Mouse (Mus musculus) T-cell, adult 2 months (primary cell): Measurements from ENCODE around the gene Bmpr1a.
"Not testable (repeated sequence)": the region's sequence is repeated elsewhere in the genome, so short reads cannot be mapped to it uniquely, and the experiment has no call there.

Experiments used
- DNase-seq: peaks from one replicate; pipeline ENCODE4 v3.0.0; 2022; ENCODE audit warnings: low spot score

Gene Bmpr1a

DNA sequence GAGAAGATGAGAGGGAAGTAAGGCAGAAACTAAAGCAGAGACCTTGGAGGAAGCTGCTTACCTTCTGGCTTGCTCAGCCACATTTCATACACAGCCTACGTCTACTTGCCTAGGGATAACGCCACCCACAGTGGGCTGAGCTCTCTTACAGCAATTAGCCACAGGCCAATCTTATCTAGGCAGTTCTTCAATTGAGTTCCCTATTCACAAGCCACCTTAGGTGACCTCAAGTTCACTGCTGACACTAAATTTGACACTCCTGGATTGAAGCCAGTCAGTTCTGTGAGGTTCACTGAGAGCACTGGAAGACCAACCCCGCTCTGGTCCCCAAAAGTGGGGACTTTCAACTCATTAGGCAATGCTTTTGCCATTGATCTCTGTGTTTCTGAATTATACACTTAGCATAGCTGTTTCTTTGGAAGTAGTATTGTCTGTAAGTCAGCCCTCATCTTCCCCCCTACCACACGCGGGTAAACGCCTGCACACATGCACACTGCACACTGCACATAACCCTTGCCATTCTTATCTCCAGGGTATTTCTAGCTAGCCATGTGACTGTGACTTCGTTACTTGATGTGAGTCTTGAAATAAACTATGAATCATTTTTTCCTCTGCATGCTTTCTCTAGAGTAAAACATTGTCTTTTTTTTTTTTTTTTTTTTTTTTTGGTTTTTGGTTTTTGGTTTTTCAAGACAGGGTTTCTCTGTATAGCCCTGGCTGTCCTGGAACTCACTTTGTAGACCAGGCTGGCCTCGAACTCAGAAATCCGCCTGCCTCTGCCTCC lies 120.0 kb downstream of the Bmpr1a start:
- no peak for DNase-seq

DNA sequence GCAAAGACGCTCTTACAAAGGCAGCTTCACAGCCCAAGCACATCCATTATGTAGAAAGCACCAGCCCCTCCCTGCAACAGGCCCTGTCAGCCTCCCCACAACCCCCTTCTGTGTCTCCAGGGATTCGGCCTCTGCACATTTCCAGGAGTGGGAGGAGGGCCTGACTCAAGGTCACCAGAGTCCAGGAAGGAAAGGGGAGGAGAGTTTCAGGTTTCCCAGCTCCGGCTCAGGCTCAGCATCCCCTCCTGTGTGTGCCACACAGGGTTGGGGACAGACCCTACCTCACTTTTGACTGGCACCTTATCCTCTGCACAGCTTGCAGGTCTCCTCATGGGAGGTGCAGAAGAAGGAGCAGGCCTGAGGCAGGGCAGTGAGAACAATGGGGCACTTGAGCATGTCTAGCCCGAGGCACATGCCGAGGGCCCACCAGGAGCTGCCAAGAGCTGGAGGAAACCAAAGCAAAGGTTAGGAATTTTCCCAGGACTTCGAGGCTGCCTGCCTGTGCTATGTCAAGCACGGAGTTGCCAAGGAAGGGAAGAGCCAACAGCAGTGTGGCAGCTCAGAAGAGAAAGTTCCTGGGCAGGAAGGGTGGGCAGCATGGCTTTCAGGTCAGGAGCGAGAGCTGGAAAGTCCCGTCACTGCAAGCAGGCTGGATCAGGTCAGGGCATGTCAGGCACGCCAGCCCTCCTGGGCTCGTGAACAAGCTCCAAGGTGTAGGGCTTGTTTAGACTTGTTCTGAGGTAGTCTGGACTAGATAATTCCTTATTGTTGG lies 124.4 kb downstream of the Bmpr1a start:
- DNase-seq = no peak

DNA sequence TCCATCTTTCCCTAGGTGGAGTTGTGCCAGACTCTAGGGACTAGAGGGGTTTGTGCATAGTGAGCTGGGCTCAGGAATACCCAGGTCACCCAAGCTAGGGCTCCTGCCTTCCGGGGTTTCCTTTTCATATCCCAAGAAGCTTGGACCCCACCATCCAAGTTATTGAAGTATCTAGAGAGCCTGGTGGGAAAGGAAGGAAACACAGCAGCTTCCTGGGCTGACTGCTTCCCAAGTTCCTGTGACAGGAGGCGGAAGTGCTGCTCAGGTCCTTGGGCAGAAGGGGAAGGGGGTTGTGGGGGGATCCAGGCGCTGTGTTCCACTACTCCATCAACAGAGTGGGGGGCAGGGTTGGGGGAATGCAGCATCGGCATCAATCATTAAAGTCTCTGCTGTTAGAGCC lies 126.0 kb downstream of the Bmpr1a start:
- DNase-seq = no peak

DNA sequence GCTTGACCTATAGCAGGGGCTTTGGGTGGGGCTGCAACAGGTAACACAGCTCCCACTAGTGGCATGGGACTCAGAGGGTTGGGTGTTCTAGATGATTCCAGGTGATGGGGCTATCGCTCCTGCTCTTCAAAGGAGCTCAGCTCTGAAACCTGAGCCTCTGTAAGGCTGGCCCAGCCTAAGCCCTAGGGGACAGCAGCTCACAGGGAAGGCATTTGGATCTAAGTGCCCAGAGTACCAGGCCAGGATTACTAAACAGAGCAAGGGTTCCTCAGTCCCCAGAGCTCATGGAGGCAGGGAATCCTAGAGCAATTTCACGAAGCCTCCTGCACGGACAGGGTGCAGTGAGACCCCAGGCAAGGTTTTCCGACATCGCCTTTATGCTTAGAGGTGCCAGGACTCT lies 127.2 kb downstream of the Bmpr1a start:
- DNase-seq = no peak

DNA sequence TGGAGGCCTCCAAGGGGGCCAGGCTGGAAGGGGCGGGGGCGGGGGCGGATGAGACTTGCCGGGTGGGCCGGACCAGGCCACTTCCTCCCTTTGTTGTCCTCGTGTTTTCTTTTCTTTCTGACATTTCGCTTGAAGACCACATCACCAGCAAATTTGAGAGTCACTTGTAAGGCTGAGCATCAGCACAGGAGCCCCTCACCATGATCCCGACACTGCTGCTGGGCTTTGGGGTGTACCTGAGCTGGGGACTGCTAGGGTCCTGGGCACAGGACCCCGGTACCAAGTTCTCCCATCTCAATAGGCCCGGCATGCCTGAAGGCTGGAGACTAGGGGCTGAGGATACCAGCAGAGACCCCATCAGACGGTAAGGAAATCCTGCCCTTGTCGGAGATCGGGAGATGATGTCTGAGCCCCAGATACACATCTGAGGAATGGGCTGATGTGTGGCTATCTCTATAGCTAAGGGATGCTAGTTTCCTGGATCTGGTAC lies 127.7 kb downstream of the Bmpr1a start, which contains the start of gene Mmrn2:
Gene Mmrn2 (plus strand): TSS at position 51 of the 490 bp plus-strand sequence.
- no peak for DNase-seq

DNA sequence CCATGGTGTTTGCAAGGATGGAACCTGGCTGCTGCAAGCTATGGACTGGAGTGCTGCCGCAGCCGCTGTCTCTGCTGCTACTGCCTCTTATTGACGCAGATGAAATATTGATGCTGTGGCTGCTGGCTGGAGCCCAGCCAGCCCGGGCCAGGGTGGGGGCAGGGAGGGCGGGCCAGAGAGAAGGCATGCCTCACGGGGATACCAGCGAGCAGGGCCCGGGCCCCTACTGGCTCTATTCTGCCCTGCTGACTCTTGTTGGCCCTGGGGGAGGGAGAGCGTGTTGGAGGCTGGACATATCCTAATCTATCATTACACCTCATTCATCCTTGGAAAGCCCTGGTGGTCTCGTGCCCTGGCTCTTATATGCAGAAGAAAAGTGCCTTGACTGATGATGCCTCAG lies 128.6 kb downstream of the Bmpr1a start, which contains the start of gene Sncg:
Gene Sncg (minus strand): TSS at position 213 of the 400 bp plus-strand sequence.
- DNase-seq = no peak

DNA sequence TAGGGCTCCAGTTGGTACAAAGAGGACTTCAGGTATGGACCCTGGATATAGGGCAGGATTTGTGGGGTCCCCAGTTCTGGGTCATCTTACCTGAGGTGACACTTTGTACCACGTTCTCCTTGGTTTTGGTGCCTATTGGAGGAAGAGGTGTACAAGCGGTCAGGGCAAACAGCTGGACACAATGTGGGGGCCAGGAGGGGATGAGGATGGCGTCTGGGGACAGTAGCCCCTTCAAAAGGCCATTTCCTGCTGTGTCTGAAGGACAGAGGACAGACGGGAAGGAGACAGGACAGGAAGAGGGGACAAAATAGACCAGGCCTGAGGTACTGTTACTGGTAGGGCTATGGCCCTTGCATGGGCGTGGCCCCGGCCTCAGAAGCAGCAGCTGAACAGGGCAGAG lies 129.6 kb downstream of the Bmpr1a start:
- DNase-seq = no peak

DNA sequence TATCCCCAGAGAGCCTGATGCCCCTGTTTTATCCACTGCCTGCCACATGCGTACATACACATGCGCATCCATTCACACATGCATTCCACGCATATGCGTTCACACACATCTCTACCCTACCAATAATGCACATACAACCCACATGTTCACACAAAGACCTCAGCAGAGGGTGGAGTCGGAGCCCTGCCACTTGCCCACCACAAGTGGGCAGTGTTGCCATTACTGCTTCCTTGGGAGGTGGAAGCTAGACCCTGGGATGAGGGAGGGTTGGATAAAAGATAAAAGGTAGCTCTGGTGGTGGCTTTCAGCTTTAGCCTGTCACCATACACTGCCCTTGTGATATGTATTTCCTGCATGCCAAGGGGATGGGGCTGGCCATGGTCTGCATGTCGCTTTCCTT lies 130.5 kb downstream of the Bmpr1a start:
- DNase-seq = no peak

DNA sequence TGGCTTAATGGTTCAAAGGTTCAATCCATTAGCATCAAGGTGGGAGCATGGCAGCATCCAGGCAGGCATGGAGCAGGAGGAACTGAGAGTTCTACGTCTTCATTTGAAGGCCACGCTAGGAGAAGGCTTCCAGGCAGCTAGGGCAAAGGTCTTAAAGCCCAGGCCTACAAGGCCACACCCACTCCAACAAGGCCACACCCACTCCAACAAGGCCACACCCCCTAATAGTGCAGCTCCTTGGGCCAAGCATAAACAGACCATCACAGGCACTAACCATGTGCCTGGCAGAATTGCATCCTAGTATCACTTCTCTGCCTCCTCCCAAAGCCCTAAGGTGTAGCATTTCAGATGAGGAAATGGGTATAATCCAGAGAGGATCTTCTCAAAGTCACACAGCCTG lies 131.4 kb downstream of the Bmpr1a start:
- no peak for DNase-seq

DNA sequence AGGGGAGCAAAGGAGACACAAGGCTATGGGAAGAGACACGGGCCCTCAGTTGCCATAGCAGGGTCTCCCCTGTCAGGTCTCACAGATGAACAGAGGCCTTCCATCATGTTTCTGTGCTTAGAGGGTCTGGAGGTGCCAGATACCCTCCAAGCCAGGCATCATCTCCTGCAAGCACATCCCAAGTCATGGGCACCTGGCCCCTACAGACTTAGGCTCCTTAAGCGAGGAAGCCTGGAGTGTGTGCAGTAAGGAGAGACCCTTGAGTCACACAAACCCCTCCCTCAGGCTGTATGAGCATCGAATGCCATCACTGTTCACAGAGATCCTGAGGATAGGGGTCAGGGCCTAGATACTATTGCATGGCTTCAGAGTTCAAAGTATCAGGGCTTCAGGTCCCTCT lies 132.2 kb downstream of the Bmpr1a start:
- DNase-seq = no peak

DNA sequence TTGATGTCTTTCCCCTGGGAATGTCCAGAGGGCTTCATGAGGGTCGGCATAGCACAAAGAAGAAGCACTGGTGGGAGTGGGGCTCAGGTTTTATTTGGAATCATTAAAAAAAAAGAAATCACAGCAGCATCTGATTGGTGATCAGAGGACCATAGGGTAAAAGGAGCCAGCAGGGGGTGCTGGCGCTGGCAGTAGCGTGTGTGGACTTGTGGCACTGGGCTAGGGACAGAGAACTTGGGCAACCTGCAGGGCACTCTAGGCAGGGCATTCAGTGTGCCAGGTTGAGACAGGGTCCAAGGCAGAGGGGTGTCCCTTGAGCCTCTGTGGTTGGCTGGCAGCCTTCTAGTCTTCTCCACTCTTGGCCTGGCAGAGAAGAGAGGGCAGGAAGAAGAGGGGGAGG lies 132.9 kb downstream of the Bmpr1a start:
- no peak for DNase-seq

DNA sequence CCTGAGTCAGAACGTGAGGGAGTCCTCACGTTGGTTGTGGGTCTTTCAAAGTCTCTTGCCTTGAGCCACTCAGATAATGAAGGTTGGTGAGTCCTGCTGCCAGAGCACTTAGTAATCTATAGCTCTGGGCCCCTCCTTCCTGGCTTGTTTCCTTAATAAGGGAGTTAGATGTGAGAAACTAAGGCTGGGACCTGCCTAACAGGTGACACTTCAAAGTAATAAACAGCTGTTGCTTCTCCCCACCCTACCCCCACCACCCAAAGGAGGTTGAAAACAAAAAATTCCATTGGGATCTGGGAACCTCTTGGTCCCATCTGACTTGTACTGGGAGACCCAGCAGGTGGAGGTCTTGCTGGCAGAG lies 138.0 kb downstream of the Bmpr1a start:
- no peak for DNase-seq

DNA sequence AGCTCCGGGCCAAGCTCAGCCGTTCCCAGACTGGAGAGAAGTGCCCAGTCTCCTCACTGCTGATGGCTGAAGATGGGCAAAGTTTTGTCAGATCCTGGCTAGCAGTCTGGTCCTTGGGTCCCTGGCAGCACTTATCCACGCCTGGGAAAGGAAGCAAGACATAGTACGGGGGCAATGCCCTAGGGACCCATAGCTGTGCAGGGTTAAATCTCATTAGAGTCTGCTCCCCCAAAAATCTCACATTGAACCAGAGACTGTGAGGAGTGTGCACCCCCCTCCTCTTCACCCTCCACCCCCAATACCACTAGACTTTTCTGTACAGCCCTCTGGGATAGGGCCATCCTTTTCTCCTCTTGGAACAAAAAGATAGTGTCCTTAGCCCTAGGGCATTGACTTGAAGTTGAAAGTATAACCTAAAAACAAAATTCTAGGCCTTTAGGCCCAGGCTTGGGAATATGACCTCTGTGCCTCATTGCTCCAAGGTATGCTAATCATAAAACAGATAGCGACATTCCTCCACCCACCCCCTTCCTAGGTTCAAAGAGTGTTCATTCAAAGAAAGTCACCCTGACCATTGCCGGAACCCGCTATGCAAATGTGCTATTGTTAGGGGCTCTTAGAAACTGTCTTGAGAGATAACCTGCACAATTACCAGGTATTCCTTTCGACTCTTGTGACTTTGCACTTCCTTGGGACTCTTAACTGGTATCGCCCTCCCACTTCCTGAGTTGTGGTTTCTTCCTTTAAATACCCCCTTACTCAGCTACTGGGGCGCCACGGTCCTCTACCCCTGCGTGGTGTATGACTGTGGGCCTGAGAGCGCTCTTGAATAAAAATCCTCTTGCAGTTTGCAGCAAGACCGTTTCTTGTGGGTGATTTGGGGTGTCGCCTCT lies 138.6 kb downstream of the Bmpr1a start:
- DNase-seq = not testable (repeated sequence)

DNA sequence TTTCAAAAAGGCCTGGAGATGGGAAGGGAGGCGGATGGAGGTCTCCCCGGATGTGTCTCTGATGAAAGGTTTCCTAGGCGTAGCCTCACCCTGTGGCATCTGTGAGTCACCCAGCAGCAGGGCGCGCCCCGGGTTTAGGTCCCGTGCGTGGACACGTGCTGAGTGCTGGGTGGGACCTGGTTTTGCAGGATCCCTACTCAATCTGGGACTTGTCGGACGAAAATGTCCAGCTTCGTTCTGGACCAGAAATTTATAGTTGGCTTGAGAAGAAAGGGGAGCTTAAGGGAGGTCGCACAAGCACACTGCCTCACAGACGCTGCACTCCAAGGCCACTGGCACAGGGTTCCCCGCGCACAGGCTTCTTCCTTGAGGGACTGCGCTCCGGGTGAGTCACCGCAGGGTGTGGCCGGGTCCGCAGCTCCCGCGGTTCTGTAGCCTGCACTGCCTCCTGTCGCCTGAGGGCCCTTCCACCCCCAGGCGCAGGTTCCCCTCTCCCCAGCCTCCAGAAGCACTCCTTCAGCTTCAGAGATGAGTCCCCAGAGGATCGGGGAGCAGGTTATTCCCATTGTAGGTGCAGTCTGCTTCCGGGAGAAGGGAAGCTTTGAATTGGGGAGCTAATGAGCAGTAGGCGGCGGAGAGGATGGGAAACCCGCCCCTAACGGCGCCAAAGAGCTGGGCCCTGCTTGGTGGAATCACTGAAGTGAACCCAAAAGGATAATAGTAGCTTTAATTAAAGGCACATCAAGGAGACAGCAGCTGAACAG lies 139.5 kb downstream of the Bmpr1a start:
- DNase-seq = peak; percentile 72

DNA sequence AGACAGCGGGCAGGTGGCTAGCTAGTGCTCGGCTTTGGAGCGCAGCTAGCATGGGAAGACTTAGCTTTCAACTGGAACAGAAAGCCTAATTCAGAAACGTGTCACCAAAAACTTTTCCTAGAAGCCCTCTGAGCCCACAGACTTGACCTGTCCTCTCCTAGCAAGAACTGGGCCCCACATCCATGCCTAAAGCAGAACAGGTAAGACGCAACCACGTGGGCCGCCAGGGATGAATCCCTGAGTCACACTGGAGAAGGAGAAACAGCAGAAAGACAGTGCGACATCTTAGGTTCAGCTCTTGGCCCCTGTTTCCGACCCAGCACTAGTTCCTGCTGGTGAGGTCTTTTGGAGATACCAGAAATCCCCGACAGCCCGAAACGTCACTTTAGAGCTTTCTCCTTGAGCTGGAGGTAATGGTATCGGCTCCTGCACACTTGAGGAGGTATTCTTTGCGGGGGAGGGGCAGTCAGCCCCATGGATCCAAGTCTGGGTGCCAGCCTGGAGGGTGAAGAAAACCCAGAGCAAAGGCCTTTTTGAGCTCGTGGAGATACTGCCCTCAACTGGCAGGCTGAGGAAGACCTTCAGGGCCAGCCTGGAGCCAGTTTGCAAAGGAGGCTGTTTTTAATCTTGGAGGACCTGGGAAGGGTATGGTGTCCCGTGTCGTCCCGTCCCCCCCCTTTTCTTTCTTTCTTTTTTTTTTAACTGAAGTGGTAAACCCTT lies 140.3 kb downstream of the Bmpr1a start:
- peak; percentile 58 for DNase-seq

DNA sequence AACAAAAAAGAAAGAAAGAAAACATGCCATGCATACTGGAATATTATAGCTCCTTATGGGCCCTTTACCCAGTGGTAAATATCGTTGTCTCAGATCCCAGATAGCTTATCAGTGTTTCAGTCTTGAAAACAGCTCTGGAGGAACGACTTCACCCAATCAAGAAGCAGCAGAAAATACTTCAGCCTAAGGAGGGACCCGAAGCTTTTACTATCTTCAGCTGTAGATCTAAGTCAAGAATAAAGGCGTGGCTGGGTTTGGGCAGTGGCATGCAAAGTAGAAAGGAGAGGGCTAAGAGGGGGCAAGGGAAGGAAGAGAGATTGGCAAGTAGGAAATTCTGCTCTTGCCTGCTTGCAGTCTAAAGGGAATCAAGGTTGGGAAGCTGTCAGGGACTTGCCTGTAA lies 141.0 kb downstream of the Bmpr1a start:
- no peak for DNase-seq
